8 mouse cellular contexts compared by ENCODE assay signal in genomic region chr11:55033040-55033660, GRCm38 (mm10). TPM values are rescaled to one million over a fixed set of nuclear protein-coding genes. Genes with fewer than 3 reads are reported as not detected.
DNase-seq lines count a peak whose midpoint lies in the region; ATAC-seq and TF ChIP-seq lines count a peak whose summit lies in the region.

TSS of gene Anxa6 (minus strand) at chr11:55033445.

- H3K36me3 ChIP-seq in G1E (replicated peaks): no peaks in the 10 kb centered on the region
- no peaks in the 10 kb centered on the region for H3K36me3 ChIP-seq in forebrain, embryonic 14.5 days (ENCODE audit: control insufficient read depth, insufficient read depth, low read length)
- no peaks in the 10 kb centered on the region for H3K36me3 ChIP-seq in lung, embryonic 16.5 days (ENCODE audit: control insufficient read depth, insufficient read depth, low read length)
- no peaks in the 10 kb centered on the region for H3K36me3 ChIP-seq in thymus, adult 2 months (ENCODE audit: control insufficient read depth, insufficient read depth, low read length)

- under 1% methylated on average over 41 of the region's 41 CpGs for WGBS in forebrain, embryonic 14.5 days
- WGBS in lung, embryonic 16.5 days: 0% methylated on average over 41 of the region's 41 CpGs
- WGBS in thymus, adult 2 months: under 1% methylated on average over 41 of the region's 41 CpGs

- H3K4me3 ChIP-seq in G1E (ENCODE audit: low read depth, low read length): peak within 1 kb of the TSS; percentile 64; the same call in 1 of the 2 replicates
- H3K4me3 ChIP-seq in forebrain, embryonic 14.5 days (ENCODE audit: low read depth, low read length): peak within 1 kb of the TSS; percentile 53
- peak within 1 kb of the TSS; percentile 83 for H3K4me3 ChIP-seq in lung, embryonic 16.5 days (ENCODE audit: low read length)
- peak within 1 kb of the TSS; percentile 94 for H3K4me3 ChIP-seq in thymus, adult 2 months (ENCODE audit: control insufficient read depth, insufficient read depth, low read length)

- peaks cover 20% of the 10 kb centered on the region for H3K27me3 ChIP-seq in G1E (ENCODE audit: insufficient read depth, low read length)
- H3K27me3 ChIP-seq in forebrain, embryonic 14.5 days (replicated peaks; ENCODE audit: control insufficient read depth, insufficient read depth, low read length): 0 out of 2 replicates have a peak, but pooled peaks cover 3% of the 10 kb centered on the region
- no peaks in the 10 kb centered on the region for H3K27me3 ChIP-seq in lung, embryonic 16.5 days (ENCODE audit: control insufficient read depth, insufficient read depth, low read depth, low read length)
- no peaks in the 10 kb centered on the region for H3K27me3 ChIP-seq in thymus, adult 2 months (ENCODE audit: control insufficient read depth, insufficient read depth, low read length)

- H3K4me2 ChIP-seq in forebrain, embryonic 14.5 days (ENCODE audit: low read length): peak within 1 kb of the TSS; percentile 96
- H3K4me2 ChIP-seq in lung, embryonic 16.5 days (ENCODE audit: low read depth, low read length): peak within 1 kb of the TSS; percentile 86

- TF ChIP-seq CTCF in G1E (IDR thresholded peaks at IDR 0.05; ENCODE audit: low read depth, low read length): no peak
- no peak for TF ChIP-seq CTCF in thymus, adult 2 months (IDR thresholded peaks at IDR 0.05; ENCODE audit: borderline replicate concordance, control insufficient read depth, extremely low read depth, insufficient read depth, low read length, poor library complexity)

- no peak for ATAC-seq in G1E (ENCODE audit: extremely low read depth, insufficient number of reproducible peaks, low FRiP score, poor library complexity, severe bottlenecking)
- ATAC-seq in forebrain, embryonic 14.5 days: peak; percentile 94
- ATAC-seq in lung, embryonic 16.5 days (ENCODE audit: low read depth): peak; percentile 93

- intact Hi-C loops in heart, postnatal 14 days (cut with DNase I): no loop called here

- peaks cover 6% of the 10 kb centered on the region; the same call in 1 of the 2 replicates for H3K4me1 ChIP-seq in G1E (ENCODE audit: insufficient read depth, low read depth, low read length)
- H3K4me1 ChIP-seq in forebrain, embryonic 14.5 days (ENCODE audit: control insufficient read depth, insufficient read depth, low read length): peaks cover 13% of the 10 kb centered on the region; the same call in 1 of the 2 replicates
- peaks cover 40% of the 10 kb centered on the region for H3K4me1 ChIP-seq in lung, embryonic 16.5 days (replicated peaks; ENCODE audit: control insufficient read depth, insufficient read depth, low read length)
- H3K4me1 ChIP-seq in thymus, adult 2 months (replicated peaks; ENCODE audit: control insufficient read depth, insufficient read depth, low read length): peaks cover 24% of the 10 kb centered on the region

- peak; percentile 47 for DNase-seq in G1E (ENCODE audit: low spot score)
- DNase-seq in cerebellum, adult 11 months: peak; percentile 75
- peak; percentile 76 for DNase-seq in forebrain, embryonic 14.5 days (ENCODE audit: low spot score)
- DNase-seq in heart, postnatal 14 days: peak; percentile 89 to 90
- peak; percentile 72 to 80 for DNase-seq in layer of hippocampus, adult 18-20 months (ENCODE audit: low spot score in 2 of 2)
- DNase-seq in ovary, adult 18-20 months (ENCODE audit: low spot score): peak; percentile 77
- DNase-seq in thymus, adult 2 months: peak; percentile 84

- H3K9ac ChIP-seq in forebrain, embryonic 14.5 days (ENCODE audit: low read length): peak within 1 kb of the TSS; percentile 69
- peak within 1 kb of the TSS; percentile 86 for H3K9ac ChIP-seq in lung, embryonic 16.5 days (ENCODE audit: low read length)

- TF ChIP-seq POLR2A in thymus, adult 2 months (IDR thresholded peaks at IDR 0.05; ENCODE audit: control insufficient read depth, extremely low read depth, insufficient read depth, low read length, poor library complexity): peak; percentile 58; the same call in 1 of the 2 replicates

- H3K27ac ChIP-seq in forebrain, embryonic 14.5 days (ENCODE audit: low read depth, low read length): no peak within 1 kb of the TSS
- H3K27ac ChIP-seq in lung, embryonic 16.5 days (ENCODE audit: low read length): peak within 1 kb of the TSS; percentile 99
- peak within 1 kb of the TSS; percentile 58; the same call in 1 of the 2 replicates for H3K27ac ChIP-seq in thymus, adult 2 months (ENCODE audit: control insufficient read depth, insufficient read depth, low read length)

- H3K9me3 ChIP-seq in G1E (replicated peaks): no peaks in the 10 kb centered on the region
- no peaks in the 10 kb centered on the region for H3K9me3 ChIP-seq in forebrain, embryonic 14.5 days (replicated peaks; ENCODE audit: control insufficient read depth, low read length)
- H3K9me3 ChIP-seq in lung, embryonic 16.5 days (ENCODE audit: control insufficient read depth, low read length): no peaks in the 10 kb centered on the region

RNA-seq across cellular contexts. Expression of gene Anxa6, which starts in this region (rescaled TPM):
- total RNA-seq in G1E (2014; fragmentation: Nextera tagmentation) (not detected in 2 replicates), G1E (2017) (0.87 and 1.5 TPM in 2 replicates)
- polyA plus RNA-seq in G1E (2012): 0.04 and 0.07 TPM in 2 replicates
- 41.6 and 48.5 TPM in 2 replicates for polyA plus RNA-seq in forebrain, embryonic 14.5 days (2014; fragmentation: Nextera tagmentation; extraction: Ambion mirVana)
- total RNA-seq in heart, postnatal 14 days (2021): 100 to 1,000 TPM; 252 to 259 TPM
- total RNA-seq in layer of hippocampus, adult 18-20 months (2021): 10 to 100 TPM; 89.8 to 97.0 TPM
- polyA plus RNA-seq in lung, embryonic 16.5 days (2015; fragmentation: Nextera tagmentation; extraction: Ambion mirVana): 406 and 415 TPM in 2 replicates
- polyA plus RNA-seq in thymus, adult 2 months (2012; rRNA removed): 121 and 130 TPM in 2 replicates

Comparison
In these comparisons a context has a peak if more than half of its experiments do, and no peak if none do; other contexts are left out.
1. RNA of gene Anxa6 (total RNA-seq): 252 to 259 TPM in heart, postnatal 14 days and 89.8 to 97.0 TPM in layer of hippocampus, adult 18-20 months; 0.87 to 1.5 TPM in G1E; every median in the first group is over 10 times any median in the second.
2. RNA of gene Anxa6 (polyA plus RNA-seq): 406 to 415 TPM in lung, embryonic 16.5 days, 121 to 130 TPM in thymus, adult 2 months and 41.6 to 48.5 TPM in forebrain, embryonic 14.5 days; 0.04 to 0.07 TPM in G1E; every median in the first group is over 10 times any median in the second.
3. Peak in every context shown above with its lines, with median percentiles within 50 percentile points of each other: DNase-seq and H3K4me3 ChIP-seq.